Mouse (Mus musculus): ENCODE measurements at regions not wholly inside any gene's neighbourhood (a gene's known extent, or its start where the extent isn't known, plus 50 kb on each side); places are given as distances from the start of the nearest gene placed in this dataset.

DNA sequence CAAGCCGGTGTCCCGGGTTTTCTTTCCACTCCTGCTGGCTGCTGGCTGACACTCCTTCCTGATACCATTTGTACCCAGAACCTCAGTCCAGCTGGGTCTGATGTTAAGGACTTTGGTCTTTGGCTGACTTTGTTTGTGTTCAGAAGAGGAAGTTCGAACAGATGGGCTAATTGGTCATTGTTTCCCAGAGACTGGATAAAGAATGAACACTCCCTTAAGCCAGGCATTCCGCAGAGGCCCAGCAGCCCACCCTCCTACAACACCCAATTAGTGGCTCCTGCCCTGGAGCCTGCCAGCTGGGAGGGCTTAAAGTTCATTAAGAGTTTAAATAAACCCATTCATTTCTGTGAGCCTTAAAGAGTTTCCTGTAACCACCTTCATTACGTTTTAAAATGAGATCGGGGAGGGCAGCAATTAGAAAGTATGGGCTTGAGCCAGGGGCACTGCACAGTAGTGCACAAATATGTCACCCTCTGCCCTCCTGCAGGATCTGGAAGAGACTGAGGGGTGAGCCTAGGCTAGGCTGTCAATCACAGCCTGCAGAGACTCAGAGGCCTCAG lies 257.9 kb downstream of the Ajap1 start:
- Histone ChIP-seq H3K27me3 (ENCODE audit: control insufficient read depth, insufficient read depth, low read length, poor library complexity, severe bottlenecking) (no peaks in the 10 kb centered on the region), H3K4me1 (ENCODE audit: control insufficient read depth, insufficient read depth, low read length) (peaks cover 12% of the 10 kb centered on the region), H3K36me3 (ENCODE audit: control insufficient read depth, insufficient read depth, low read length, poor library complexity, severe bottlenecking) (no peaks in the 10 kb centered on the region), H3K9me3 (replicated peaks; ENCODE audit: control insufficient read depth, insufficient read depth, low read length, poor library complexity, severe bottlenecking) (no peaks in the 10 kb centered on the region), H3K27ac (ENCODE audit: insufficient read depth, low read length) (peak overlapping the region; percentile 88), H3K4me3 (ENCODE audit: low read depth, low read length) (no peak overlapping the region), H3K9ac (ENCODE audit: low read depth, poor library complexity, severe bottlenecking) (peak overlapping the region; percentile 30; the same call in 1 of the 2 replicates)
- TF ChIP-seq POLR2A (IDR thresholded peaks at IDR 0.05; ENCODE audit: insufficient read depth, low read length) (no peak), EP300 (IDR thresholded peaks at IDR 0.05; ENCODE audit: insufficient read depth, low read depth, low read length) (peak; percentile 91), CTCF (IDR thresholded peaks at IDR 0.05; ENCODE audit: low read depth, low read length) (no peak)

DNA sequence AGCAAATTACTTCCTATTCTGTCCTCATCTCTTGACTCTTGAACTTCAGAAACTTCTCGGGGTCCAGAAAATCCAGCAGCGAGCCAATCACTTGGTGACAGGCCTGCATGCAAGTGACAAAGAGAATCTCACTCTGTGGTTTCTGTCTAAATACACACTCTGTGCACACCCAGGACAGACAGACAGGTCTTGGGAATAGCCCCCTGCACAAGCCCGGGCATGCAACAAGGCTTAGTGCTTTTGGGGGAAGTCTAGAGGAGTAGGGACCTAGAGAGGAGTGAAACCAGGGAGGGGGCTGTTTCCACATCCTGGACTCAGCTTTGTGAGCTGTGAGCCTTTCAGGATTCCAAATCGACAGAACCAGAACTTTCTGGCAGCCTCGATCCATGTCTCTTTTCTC lies 259.6 kb downstream of the Ajap1 start:
- Histone ChIP-seq H3K27ac (ENCODE audit: insufficient read depth, low read length) (peak overlapping the region; percentile 96), H3K4me3 (ENCODE audit: low read depth, low read length) (peak overlapping the region; percentile 62), H3K9me3 (replicated peaks; ENCODE audit: control insufficient read depth, insufficient read depth, low read length, poor library complexity, severe bottlenecking) (no peaks in the 10 kb centered on the region), H3K27me3 (ENCODE audit: control insufficient read depth, insufficient read depth, low read length, poor library complexity, severe bottlenecking) (no peaks in the 10 kb centered on the region), H3K9ac (ENCODE audit: low read depth, poor library complexity, severe bottlenecking) (peak overlapping the region; percentile 59), H3K4me1 (ENCODE audit: control insufficient read depth, insufficient read depth, low read length) (peaks cover 13% of the 10 kb centered on the region), H3K36me3 (ENCODE audit: control insufficient read depth, insufficient read depth, low read length, poor library complexity, severe bottlenecking) (no peaks in the 10 kb centered on the region)
- TF ChIP-seq POLR2A (IDR thresholded peaks at IDR 0.05; ENCODE audit: insufficient read depth, low read length) (peak; percentile 43), CTCF (IDR thresholded peaks at IDR 0.05; ENCODE audit: low read depth, low read length) (no peak), EP300 (IDR thresholded peaks at IDR 0.05; ENCODE audit: insufficient read depth, low read depth, low read length) (peak; percentile 94)

DNA sequence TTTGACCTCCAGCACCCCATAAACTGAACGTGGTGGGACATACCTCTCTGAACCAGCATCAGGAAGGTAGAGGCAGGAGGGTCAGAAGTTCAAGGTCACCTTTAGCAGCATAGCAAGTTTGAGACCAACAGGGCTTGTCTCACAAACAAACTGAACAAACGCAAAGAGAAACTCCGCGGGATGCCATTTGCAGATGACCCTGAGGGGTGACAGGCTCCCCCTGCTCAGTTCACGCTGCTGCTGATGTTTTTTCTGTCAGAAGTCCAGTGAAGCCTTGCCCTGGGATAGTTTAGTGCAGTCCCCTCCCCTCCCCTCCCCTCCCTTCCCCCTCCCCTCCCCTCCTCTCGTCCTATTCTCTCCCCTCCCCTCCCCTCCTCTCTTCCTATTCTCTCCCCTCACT lies 262.1 kb downstream of the Ajap1 start:
- Histone ChIP-seq H3K27me3 (ENCODE audit: control insufficient read depth, insufficient read depth, low read length, poor library complexity, severe bottlenecking) (no peaks in the 10 kb centered on the region), H3K4me1 (ENCODE audit: control insufficient read depth, insufficient read depth, low read length) (peaks cover 9% of the 10 kb centered on the region), H3K9ac (ENCODE audit: low read depth, poor library complexity, severe bottlenecking) (peak overlapping the region; percentile 64; the same call in 1 of the 2 replicates), H3K9me3 (replicated peaks; ENCODE audit: control insufficient read depth, insufficient read depth, low read length, poor library complexity, severe bottlenecking) (no peaks in the 10 kb centered on the region), H3K36me3 (ENCODE audit: control insufficient read depth, insufficient read depth, low read length, poor library complexity, severe bottlenecking) (no peaks in the 10 kb centered on the region), H3K4me3 (ENCODE audit: low read depth, low read length) (peak overlapping the region; percentile 51), H3K27ac (ENCODE audit: insufficient read depth, low read length) (peak overlapping the region; percentile 99)
- TF ChIP-seq EP300 (IDR thresholded peaks at IDR 0.05; ENCODE audit: insufficient read depth, low read depth, low read length): peak; percentile 98
- no peak for TF ChIP-seq POLR2A (IDR thresholded peaks at IDR 0.05; ENCODE audit: insufficient read depth, low read length)

DNA sequence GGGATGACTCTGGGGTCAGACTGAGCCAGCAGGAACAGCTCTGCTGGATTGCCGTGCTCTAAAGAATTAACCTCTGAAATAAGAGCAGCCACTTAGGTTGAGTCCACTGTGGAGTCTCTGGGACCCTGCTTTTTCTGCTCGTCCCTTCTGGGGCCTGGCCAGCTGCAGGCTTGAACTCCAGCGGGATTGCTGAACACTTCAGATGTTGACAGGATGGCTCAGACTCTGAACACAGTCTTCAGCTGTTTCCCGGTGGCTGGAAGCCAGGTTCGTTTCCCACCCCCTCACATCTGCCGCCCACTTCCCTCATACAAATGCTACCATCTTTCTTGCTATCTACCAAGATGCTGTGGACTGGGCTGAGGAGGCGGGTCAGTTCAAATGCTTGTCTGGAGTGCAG lies 262.5 kb downstream of the Ajap1 start:
- no peaks in the 10 kb centered on the region for H3K36me3 ChIP-seq (ENCODE audit: control insufficient read depth, insufficient read depth, low read length, poor library complexity, severe bottlenecking)
- peak overlapping the region; percentile 99 for H3K27ac ChIP-seq (ENCODE audit: insufficient read depth, low read length)
- H3K9ac ChIP-seq (ENCODE audit: low read depth, poor library complexity, severe bottlenecking): peak overlapping the region; percentile 64
- peaks cover 9% of the 10 kb centered on the region for H3K4me1 ChIP-seq (ENCODE audit: control insufficient read depth, insufficient read depth, low read length)
- H3K9me3 ChIP-seq (replicated peaks; ENCODE audit: control insufficient read depth, insufficient read depth, low read length, poor library complexity, severe bottlenecking): no peaks in the 10 kb centered on the region
- no peaks in the 10 kb centered on the region for H3K27me3 ChIP-seq (ENCODE audit: control insufficient read depth, insufficient read depth, low read length, poor library complexity, severe bottlenecking)
- TF ChIP-seq POLR2A (IDR thresholded peaks at IDR 0.05; ENCODE audit: insufficient read depth, low read length) (no peak), CTCF (IDR thresholded peaks at IDR 0.05; ENCODE audit: low read depth, low read length) (no peak), EP300 (IDR thresholded peaks at IDR 0.05; ENCODE audit: insufficient read depth, low read depth, low read length) (no peak)
- H3K4me3 ChIP-seq (ENCODE audit: low read depth, low read length): peak overlapping the region; percentile 51

DNA sequence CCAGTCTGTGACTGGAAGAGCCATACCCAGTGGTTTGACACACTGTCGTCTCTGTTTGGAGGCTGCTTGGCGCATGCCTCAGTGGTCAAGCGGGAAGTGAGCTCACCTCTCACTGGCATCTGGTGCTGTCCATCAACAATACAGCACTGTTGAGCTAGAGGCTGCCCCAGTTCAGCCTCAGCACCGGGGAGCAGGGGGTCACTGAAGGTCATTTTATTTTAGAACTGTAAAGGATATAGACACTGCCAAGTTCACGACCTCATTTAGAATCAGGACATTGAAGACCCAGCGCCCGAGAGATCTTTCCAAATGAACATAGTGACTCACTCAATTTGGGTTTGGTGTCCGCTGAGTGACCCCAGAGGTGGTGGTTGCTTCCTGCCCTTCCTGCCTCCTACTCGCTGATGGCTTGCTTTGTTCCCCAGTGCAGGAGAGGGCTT lies 265.1 kb downstream of the Ajap1 start:
- H3K9ac ChIP-seq (ENCODE audit: low read depth, poor library complexity, severe bottlenecking): no peak overlapping the region
- TF ChIP-seq EP300 (IDR thresholded peaks at IDR 0.05; ENCODE audit: insufficient read depth, low read depth, low read length): peak; percentile 74
- TF ChIP-seq POLR2A (IDR thresholded peaks at IDR 0.05; ENCODE audit: insufficient read depth, low read length): no peak
- no peaks in the 10 kb centered on the region for H3K9me3 ChIP-seq (replicated peaks; ENCODE audit: control insufficient read depth, insufficient read depth, low read length, poor library complexity, severe bottlenecking)
- no peaks in the 10 kb centered on the region for H3K27me3 ChIP-seq (ENCODE audit: control insufficient read depth, insufficient read depth, low read length, poor library complexity, severe bottlenecking)
- peaks cover 9% of the 10 kb centered on the region for H3K4me1 ChIP-seq (ENCODE audit: control insufficient read depth, insufficient read depth, low read length)
- H3K36me3 ChIP-seq (ENCODE audit: control insufficient read depth, insufficient read depth, low read length, poor library complexity, severe bottlenecking): no peaks in the 10 kb centered on the region
- H3K27ac ChIP-seq (ENCODE audit: insufficient read depth, low read length): no peak overlapping the region
- no peak overlapping the region for H3K4me3 ChIP-seq (ENCODE audit: low read depth, low read length)

DNA sequence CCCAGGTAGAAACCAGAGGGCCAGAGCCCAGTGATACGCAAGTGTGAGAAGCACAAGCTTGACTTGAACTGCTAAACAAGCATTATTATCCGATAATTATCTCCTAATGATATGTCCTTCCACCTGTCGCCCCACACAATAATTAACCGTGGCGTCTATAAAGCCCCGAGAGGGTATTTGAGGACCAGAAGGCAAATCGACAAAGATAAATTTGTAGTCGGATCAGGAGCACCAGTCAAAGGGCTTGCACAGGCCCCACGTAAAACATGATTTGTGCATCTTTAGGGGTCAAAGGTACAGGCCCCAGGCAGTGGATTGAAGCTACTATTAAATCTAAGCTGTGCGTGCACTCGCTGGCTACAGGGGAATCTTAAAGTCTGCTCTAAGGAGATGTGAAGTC lies 270.5 kb downstream of the Ajap1 start:
- Histone ChIP-seq H3K36me3 (ENCODE audit: control insufficient read depth, insufficient read depth, low read length, poor library complexity, severe bottlenecking) (no peaks in the 10 kb centered on the region), H3K4me3 (ENCODE audit: low read depth, low read length) (no peak overlapping the region), H3K4me1 (ENCODE audit: control insufficient read depth, insufficient read depth, low read length) (no peaks in the 10 kb centered on the region), H3K9me3 (replicated peaks; ENCODE audit: control insufficient read depth, insufficient read depth, low read length, poor library complexity, severe bottlenecking) (no peaks in the 10 kb centered on the region), H3K27me3 (ENCODE audit: control insufficient read depth, insufficient read depth, low read length, poor library complexity, severe bottlenecking) (no peaks in the 10 kb centered on the region), H3K27ac (ENCODE audit: insufficient read depth, low read length) (no peak overlapping the region), H3K9ac (ENCODE audit: low read depth, poor library complexity, severe bottlenecking) (no peak overlapping the region)
- TF ChIP-seq POLR2A (IDR thresholded peaks at IDR 0.05; ENCODE audit: insufficient read depth, low read length) (no peak), EP300 (IDR thresholded peaks at IDR 0.05; ENCODE audit: insufficient read depth, low read depth, low read length) (no peak)

All from ES-Bruce4 (cell line).